Mouse (Mus musculus): Measurements from ENCODE around the gene Ado. TPM values are rescaled to one million over a fixed set of nuclear protein-coding genes. Genes with fewer than 3 reads are reported as not detected.

Ado gene
- total RNA-seq, 2 experiments from 2014 or later: 36.7 to 39.9 TPM

Other genes starting within 250 kb of the Ado start
- gene Egr2, start 13.5 kb downstream of the Ado start, total RNA-seq (2021): 10 to 100 TPM in 1 of 2 experiments, 1 to 10 TPM in 1; 9.6 to 22.9 TPM